Mouse (Mus musculus) kidney, adult 2 months (tissue): ENCODE data around the gene Utrn.

Experiments used
- CTCF ChIP-seq: fragments of 200-500 bp; conservative IDR thresholded peaks from 2 replicates; pipeline ENCODE4 v1.5.1; 2011; ENCODE audit warnings: low read depth, mild to moderate bottlenecking, control low read depth, low read length, moderate library complexity, mixed read lengths; ENCODE audit not compliant: insufficient read depth, insufficient read length
- POLR2A ChIP-seq: fragments of 200-500 bp; IDR thresholded peaks from one replicate; pipeline ENCODE4 v1.6.1; 2011; ENCODE audit warnings: low read depth, low read length, control low read depth

DNA sequence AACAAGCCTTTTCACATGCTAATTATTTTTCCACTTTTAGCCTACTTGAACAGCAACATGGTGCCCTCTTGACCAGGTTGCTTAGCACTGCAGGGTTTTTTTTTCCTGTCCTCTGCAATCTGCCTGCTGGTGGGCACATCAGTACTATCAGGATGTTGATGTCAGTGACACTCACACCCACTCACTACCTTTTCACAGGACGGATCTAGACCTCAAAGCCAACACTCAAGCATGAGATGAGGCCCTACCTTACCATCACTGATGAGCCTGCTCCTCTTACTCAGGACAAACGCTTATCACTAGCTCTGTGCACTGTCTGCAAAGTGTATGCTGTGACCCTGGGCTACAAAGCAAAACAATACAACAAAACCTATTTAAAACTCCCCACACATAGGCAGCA, 63.3 kb downstream of the Utrn start:
- TF ChIP-seq CTCF (no peak), POLR2A (no peak)
